Comparison of ENCODE assay signal across 26 mouse cellular contexts in the genomic region with DNA sequence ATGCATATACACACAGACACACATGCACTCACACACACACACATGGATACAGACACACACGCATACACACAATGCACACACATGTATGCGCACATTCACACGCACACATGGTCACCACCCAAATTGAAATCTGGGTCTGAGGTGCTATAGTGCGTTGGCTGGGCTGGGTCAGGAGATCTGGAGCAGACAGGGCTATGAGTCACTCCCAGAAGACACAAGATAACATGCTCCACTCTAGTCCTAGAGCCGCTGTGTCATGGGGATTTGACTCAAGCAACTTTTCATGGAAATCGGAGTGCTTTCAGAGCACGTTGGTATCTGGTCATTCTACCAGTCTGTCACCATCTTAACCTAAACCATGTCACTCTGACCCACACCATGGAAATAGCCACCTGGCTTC. TPM values are rescaled to one million over a fixed set of nuclear protein-coding genes. Genes with fewer than 3 reads are reported as not detected.
DNase-seq lines count a peak whose midpoint lies in the region; ATAC-seq and TF ChIP-seq lines count a peak whose summit lies in the region.
"Had no signal": no experiment of that assay in that cellular context is flagged by ENCODE, and none has a peak within 500 bp of the region (broad histone marks: within the 10 kb centered on the region; RNA-seq: fewer than 3 reads in every experiment).

No protein-coding gene starts in this region.

- 0 out of 2 replicates have a peak, but pooled peaks have one; percentile 6 for ATAC-seq in kidney, embryonic 14.5 days (ENCODE audit: low FRiP score, low TSS enrichment)
- ATAC-seq in intestine, embryonic 16.5 days: peak; percentile 52
- peak; percentile 43 for ATAC-seq in stomach, postnatal 0 days (ENCODE audit: low FRiP score, low TSS enrichment)
- ATAC-seq in erythroblast, adult 5-6 weeks (replicated peaks; ENCODE audit: low FRiP score, poor library complexity, severe bottlenecking): no peak
- ATAC-seq: forebrain, embryonic 16.5 days; liver, postnatal 0 days; midbrain, embryonic 13.5 days had no signal

- no peaks in the 10 kb centered on the region for H3K27me3 ChIP-seq in kidney, embryonic 14.5 days (ENCODE audit: control insufficient read depth, insufficient read depth, low read length)
- no peaks in the 10 kb centered on the region for H3K27me3 ChIP-seq in intestine, embryonic 16.5 days (replicated peaks; ENCODE audit: control insufficient read depth, insufficient read depth, low read length)
- H3K27me3 ChIP-seq in stomach, postnatal 0 days (ENCODE audit: control insufficient read depth, insufficient read depth, low read length): no peaks in the 10 kb centered on the region
- H3K27me3 ChIP-seq: heart, embryonic 13.5 days; limb, embryonic 12.5 days; midbrain, embryonic 13.5 days; neural tube, embryonic 12.5 days had no signal

- TF ChIP-seq CTCF in stomach, postnatal 0 days (IDR thresholded peaks at IDR 0.05; ENCODE audit: low read depth): no peak

- peaks cover 41% of the 10 kb centered on the region for H3K4me1 ChIP-seq in kidney, embryonic 14.5 days (ENCODE audit: control insufficient read depth, insufficient read depth, low read length)
- peaks cover 57% of the 10 kb centered on the region for H3K4me1 ChIP-seq in intestine, embryonic 16.5 days (ENCODE audit: control insufficient read depth, insufficient read depth, low read length)
- peaks cover 16% of the 10 kb centered on the region for H3K4me1 ChIP-seq in stomach, postnatal 0 days (replicated peaks; ENCODE audit: control insufficient read depth, insufficient read depth)

- H3K9me3 ChIP-seq in kidney, embryonic 14.5 days (ENCODE audit: control insufficient read depth, low read length): no peaks in the 10 kb centered on the region
- H3K9me3 ChIP-seq in intestine, embryonic 16.5 days (ENCODE audit: control insufficient read depth, low read length): no peaks in the 10 kb centered on the region
- H3K9me3 ChIP-seq in stomach, postnatal 0 days (ENCODE audit: control insufficient read depth, low read length): no peaks in the 10 kb centered on the region
- H3K9me3 ChIP-seq: forebrain, embryonic 10.5 days; heart, embryonic 13.5 days; limb, embryonic 12.5 days; midbrain, embryonic 13.5 days; neural tube, embryonic 12.5 days had no signal

- no peak overlapping the region for H3K4me2 ChIP-seq in kidney, embryonic 14.5 days (replicated peaks; ENCODE audit: low read depth, low read length)
- no peak overlapping the region for H3K4me2 ChIP-seq in intestine, embryonic 16.5 days (ENCODE audit: low read depth, low read length)
- no peak overlapping the region for H3K4me2 ChIP-seq in stomach, postnatal 0 days (replicated peaks; ENCODE audit: low read depth)
- H3K4me2 ChIP-seq: heart, embryonic 13.5 days; hindbrain, embryonic 14.5 days; limb, embryonic 12.5 days; liver, embryonic 11.5 days; midbrain, embryonic 13.5 days; neural tube, embryonic 12.5 days had no signal

- H3K4me3 ChIP-seq in kidney, embryonic 14.5 days (ENCODE audit: low read length): no peak overlapping the region
- no peak overlapping the region for H3K4me3 ChIP-seq in intestine, embryonic 16.5 days (ENCODE audit: low read length)
- H3K4me3 ChIP-seq in stomach, postnatal 0 days (ENCODE audit: low read depth, low read length): no peak overlapping the region
- H3K4me3 ChIP-seq: forebrain, embryonic 10.5 days; heart, embryonic 13.5 days; limb, embryonic 12.5 days; midbrain, embryonic 13.5 days; neural tube, embryonic 12.5 days had no signal

- WGBS in kidney, embryonic 14.5 days: 86% methylated on average over 7 of the region's 7 CpGs
- 82% methylated on average over 7 of the region's 7 CpGs for WGBS in intestine, embryonic 16.5 days
- WGBS in stomach, postnatal 0 days: 77% methylated on average over 7 of the region's 7 CpGs

- H3K9ac ChIP-seq in kidney, embryonic 14.5 days (ENCODE audit: low read depth, low read length): no peak overlapping the region
- H3K9ac ChIP-seq in intestine, embryonic 16.5 days (ENCODE audit: low read depth, low read length): no peak overlapping the region
- H3K9ac ChIP-seq in stomach, postnatal 0 days (ENCODE audit: low read length): no peak overlapping the region
- H3K9ac ChIP-seq: hindbrain, embryonic 14.5 days; limb, embryonic 12.5 days; liver, postnatal 0 days; midbrain, embryonic 13.5 days had no signal

- H3K27ac ChIP-seq in kidney, embryonic 14.5 days (ENCODE audit: low read depth, low read length): no peak overlapping the region
- peak overlapping the region; percentile 65; the same call in 1 of the 2 replicates for H3K27ac ChIP-seq in intestine, embryonic 16.5 days (ENCODE audit: low read length)
- H3K27ac ChIP-seq in stomach, postnatal 0 days (replicated peaks): no peak overlapping the region
- H3K27ac ChIP-seq: hindbrain, embryonic 14.5 days; limb, embryonic 12.5 days; midbrain, embryonic 13.5 days; neural tube, embryonic 12.5 days had no signal

- H3K36me3 ChIP-seq in kidney, embryonic 14.5 days (ENCODE audit: control insufficient read depth, insufficient read depth, low read length): peaks cover 72% of the 10 kb centered on the region
- peaks cover 13% of the 10 kb centered on the region; the same call in 1 of the 2 replicates for H3K36me3 ChIP-seq in intestine, embryonic 16.5 days (ENCODE audit: control insufficient read depth, insufficient read depth, low read length)
- H3K36me3 ChIP-seq in stomach, postnatal 0 days (ENCODE audit: control insufficient read depth, insufficient read depth, low read length): peaks cover 23% of the 10 kb centered on the region; the same call in 1 of the 2 replicates

- no peak for DNase-seq in kidney, adult 18-20 months
- peak; percentile 22 for DNase-seq in MN1 (ENCODE audit: low spot score)
- no peak for DNase-seq in stomach, postnatal 0 days (ENCODE audit: low spot score)
- DNase-seq in right cerebral cortex, postnatal 14 days: no peak
- DNase-seq: adrenal gland, postnatal 14 days; cerebellum, adult 8-10 months; cerebellum, postnatal 36 days; embryo, embryonic 11 days; gastrocnemius, postnatal 14 days; heart, adult 18-20 months; kidney, postnatal 4 days; liver, postnatal 0 days; right cerebral cortex, postnatal 4 days had no signal

- no peak for TF ChIP-seq EP300 in stomach, postnatal 0 days (optimal IDR thresholded peaks at IDR 0.05)

RNA-seq across cellular contexts. Expression of a gene that starts 28.5 kb away (rescaled TPM):
- polyA plus RNA-seq in kidney, embryonic 14.5 days (2014; fragmentation: Nextera tagmentation; extraction: Ambion mirVana): 44.2 and 54.9 TPM in 2 replicates
- polyA plus RNA-seq in intestine, embryonic 16.5 days (2015; fragmentation: Nextera tagmentation; extraction: Ambion mirVana): 64.6 and 67.0 TPM in 2 replicates
- 32.7 and 37.4 TPM in 2 replicates for polyA plus RNA-seq in stomach, postnatal 0 days (2015; fragmentation: Nextera tagmentation; extraction: Ambion mirVana)
- 11.9 and 14.0 TPM in 2 replicates for total RNA-seq in erythroblast, adult 5-6 weeks (2015; ENCODE audit: low replicate concordance)
- total RNA-seq in erythroblast, adult 5-6 weeks (2017; ENCODE audit: low replicate concordance): 9.7 and 17.0 TPM in 2 replicates

RNA-seq across cellular contexts. Expression of a gene that starts 50.4 kb away (rescaled TPM):
- 14.0 and 18.9 TPM in 2 replicates for polyA plus RNA-seq in kidney, embryonic 14.5 days (2014; fragmentation: Nextera tagmentation; extraction: Ambion mirVana)
- 46.8 and 49.3 TPM in 2 replicates for polyA plus RNA-seq in intestine, embryonic 16.5 days (2015; fragmentation: Nextera tagmentation; extraction: Ambion mirVana)
- polyA plus RNA-seq in stomach, postnatal 0 days (2015; fragmentation: Nextera tagmentation; extraction: Ambion mirVana): 31.4 and 34.6 TPM in 2 replicates
- total RNA-seq in erythroblast, adult 5-6 weeks (2015; ENCODE audit: low replicate concordance): 15.7 and 16.7 TPM in 2 replicates
- 15.9 and 27.1 TPM in 2 replicates for total RNA-seq in erythroblast, adult 5-6 weeks (2017; ENCODE audit: low replicate concordance)

RNA-seq across cellular contexts. Expression of a gene that starts 58.1 kb away (rescaled TPM):
- 0.49 and 1.2 TPM in 2 replicates for polyA plus RNA-seq in kidney, embryonic 14.5 days (2014; fragmentation: Nextera tagmentation; extraction: Ambion mirVana)
- polyA plus RNA-seq in intestine, embryonic 16.5 days (2015; fragmentation: Nextera tagmentation; extraction: Ambion mirVana): 4.3 and 4.4 TPM in 2 replicates
- polyA plus RNA-seq in stomach, postnatal 0 days (2015; fragmentation: Nextera tagmentation; extraction: Ambion mirVana): 2.7 and 4.0 TPM in 2 replicates
- not detected in 2 replicates for total RNA-seq in erythroblast, adult 5-6 weeks (2015; ENCODE audit: low replicate concordance)
- not detected in 2 replicates for total RNA-seq in erythroblast, adult 5-6 weeks (2017; ENCODE audit: low replicate concordance)
- total RNA-seq: megakaryocyte progenitor cell, adult 5-6 weeks; monocyte, adult 5-6 weeks had no signal
- polyA plus RNA-seq: liver, postnatal 0 days had no signal
